9 mouse cellular contexts compared by ENCODE assay signal in genomic region chrX:159708076-159708830, GRCm38 (mm10).
A peak's percentile ranks its signal among the peaks of the same experiment; 100 is the strongest.
DNase-seq lines count a peak whose midpoint lies in the region; ATAC-seq and TF ChIP-seq lines count a peak whose summit lies in the region.
"Had no signal": no experiment of that assay in that cellular context is flagged by ENCODE, and none has a peak within 500 bp of the region (broad histone marks: within the 10 kb centered on the region; RNA-seq: fewer than 3 reads in every experiment).

No protein-coding gene starts in this region.

- no peak for ATAC-seq in forebrain, embryonic 12.5 days (ENCODE audit: low FRiP score)
- peak; percentile 84 for ATAC-seq in forebrain, embryonic 16.5 days

- H3K27ac ChIP-seq in forebrain, embryonic 10.5 days = peak overlapping the region; percentile 20; the same call in 1 of the 2 replicates
- no peak overlapping the region for H3K27ac ChIP-seq in forebrain, embryonic 12.5 days
- peak overlapping the region; percentile 69 for H3K27ac ChIP-seq in forebrain, embryonic 16.5 days (ENCODE audit: low read length)
- H3K27ac ChIP-seq in left cerebral cortex, adult 2 months = no peak overlapping the region
- H3K27ac ChIP-seq: heart, adult 2 months had no signal

- 39% methylated on average over 8 of the region's 8 CpGs for WGBS in forebrain, embryonic 10.5 days
- WGBS in forebrain, embryonic 12.5 days = 24% methylated on average over 8 of the region's 8 CpGs
- WGBS in forebrain, embryonic 16.5 days = 15% methylated on average over 8 of the region's 8 CpGs

- DNase-seq in forebrain, embryonic 10.5 days (ENCODE audit: extremely low spot score, low spot score) = no peak
- DNase-seq in CD4-positive helper T cell, adult 2 months (ENCODE audit: low read depth, low spot score) = peak; percentile 71
- peak; percentile 9 for DNase-seq in mesoderm, embryonic 11.5 days (ENCODE audit: low read depth, low spot score)
- no peak for DNase-seq in left cerebral cortex, adult 11 months (ENCODE audit: low spot score)
- no peak for DNase-seq in left cerebral cortex, adult 2 months (ENCODE audit: extremely low spot score in 1 of 2, low spot score in 2 of 2)
- no peak for DNase-seq in right cerebral cortex, postnatal 14 days

- H3K9me3 ChIP-seq in forebrain, embryonic 10.5 days = no peaks in the 10 kb centered on the region
- no peaks in the 10 kb centered on the region for H3K9me3 ChIP-seq in forebrain, embryonic 12.5 days
- no peaks in the 10 kb centered on the region for H3K9me3 ChIP-seq in forebrain, embryonic 16.5 days (ENCODE audit: control insufficient read depth, low read length)

- peaks cover 100% of the 10 kb centered on the region for H3K27me3 ChIP-seq in forebrain, embryonic 10.5 days (ENCODE audit: poor library complexity, severe bottlenecking)
- H3K27me3 ChIP-seq in forebrain, embryonic 12.5 days = peaks cover 43% of the 10 kb centered on the region
- no peaks in the 10 kb centered on the region for H3K27me3 ChIP-seq in forebrain, embryonic 16.5 days (replicated peaks; ENCODE audit: control insufficient read depth, insufficient read depth, low read length)

- no peaks in the 10 kb centered on the region for H3K36me3 ChIP-seq in forebrain, embryonic 10.5 days (replicated peaks)
- H3K36me3 ChIP-seq in forebrain, embryonic 12.5 days (replicated peaks) = no peaks in the 10 kb centered on the region
- no peaks in the 10 kb centered on the region for H3K36me3 ChIP-seq in forebrain, embryonic 16.5 days (ENCODE audit: control insufficient read depth, insufficient read depth)

- no peak for TF ChIP-seq CTCF in left cerebral cortex, adult 2 months (IDR thresholded peaks at IDR 0.05)

- no peak overlapping the region for H3K9ac ChIP-seq in forebrain, embryonic 12.5 days
- no peak overlapping the region for H3K9ac ChIP-seq in forebrain, embryonic 16.5 days (replicated peaks; ENCODE audit: low read depth, low read length)

- H3K4me3 ChIP-seq in forebrain, embryonic 10.5 days = no peak overlapping the region
- no peak overlapping the region for H3K4me3 ChIP-seq in forebrain, embryonic 12.5 days (replicated peaks)
- no peak overlapping the region for H3K4me3 ChIP-seq in forebrain, embryonic 16.5 days (replicated peaks; ENCODE audit: low read length)
- no peak overlapping the region for H3K4me3 ChIP-seq in left cerebral cortex, adult 2 months
- H3K4me3 ChIP-seq: heart, adult 2 months had no signal

- H3K4me1 ChIP-seq in forebrain, embryonic 10.5 days = peaks cover 12% of the 10 kb centered on the region
- peaks cover 10% of the 10 kb centered on the region for H3K4me1 ChIP-seq in forebrain, embryonic 12.5 days
- H3K4me1 ChIP-seq in forebrain, embryonic 16.5 days (replicated peaks; ENCODE audit: control insufficient read depth, insufficient read depth, low read length) = peaks cover 10% of the 10 kb centered on the region

- intact Hi-C loops in left cerebral cortex, adult 2 months (cut with DNase I) = no loop called here

- no peak overlapping the region; the same call in 1 of the 2 replicates for H3K4me2 ChIP-seq in forebrain, embryonic 12.5 days
- 0 out of 2 replicates have a peak overlapping the region, but pooled peaks have one; percentile 11 for H3K4me2 ChIP-seq in forebrain, embryonic 16.5 days (ENCODE audit: low read length)

Comparison
In these comparisons a context has a peak if more than half of its experiments do, and no peak if none do; other contexts are left out.
1. H3K27ac ChIP-seq: peak in forebrain, embryonic 10.5 days (single experiment) and forebrain, embryonic 16.5 days (single experiment); none in forebrain, embryonic 12.5 days (single experiment) and left cerebral cortex, adult 2 months (single experiment).
2. DNase-seq: peak in CD4-positive helper T cell, adult 2 months (single experiment) and mesoderm, embryonic 11.5 days (single experiment); none in forebrain, embryonic 10.5 days (single experiment), left cerebral cortex, adult 11 months (single experiment), left cerebral cortex, adult 2 months (0 of 2) and right cerebral cortex, postnatal 14 days (single experiment).